Mouse (Mus musculus): ENCODE measurements around the gene Otud6a. TPM values are rescaled to one million over a fixed set of nuclear protein-coding genes. Genes with fewer than 3 reads are reported as not detected.
"Not testable (repeated sequence)": the region's sequence is repeated elsewhere in the genome, so short reads cannot be mapped to it uniquely, and the experiment has no call there.

The Otud6a gene
- polyA plus RNA-seq (2012) = not detected in 2 replicates

- Histone ChIP-seq H3K9me3 (ENCODE audit: control insufficient read depth, low read length) (peaks cover 11% of the 10 kb centered on the region), H3K4me3 (replicated peaks) (no peak within 1 kb of the TSS), H3K27me3 (ENCODE audit: control insufficient read depth) (no peaks in the 10 kb centered on the region; the same call in 1 of the 2 replicates), H3K4me1 (ENCODE audit: control insufficient read depth) (no peaks in the 10 kb centered on the region), H3K36me3 (ENCODE audit: control insufficient read depth) (no peaks in the 10 kb centered on the region)
- TF ChIP-seq TAL1 (IDR thresholded peaks at IDR 0.05; ENCODE audit: low read length) (no peak), GATA1 (IDR thresholded peaks at IDR 0.05; ENCODE audit: low read length) (no peak)
Observed at GRCm38 (mm10) chrX:100428693-100429092, at the start of gene Otud6a. Gene Otud6a, plus strand, starts transcription at chrX:100429013.

- Histone ChIP-seq H3K4me3 (replicated peaks) (no peak overlapping the region), H3K9me3 (ENCODE audit: control insufficient read depth, low read length) (no peaks in the 10 kb centered on the region), H3K36me3 (ENCODE audit: control insufficient read depth) (no peaks in the 10 kb centered on the region), H3K27me3 (ENCODE audit: control insufficient read depth) (0 out of 2 replicates have a peak, but pooled peaks cover 2% of the 10 kb centered on the region), H3K4me1 (ENCODE audit: control insufficient read depth) (peaks cover 18% of the 10 kb centered on the region)
- TF ChIP-seq GATA1 (IDR thresholded peaks at IDR 0.05; ENCODE audit: low read length) = no peak
- TF ChIP-seq TAL1 (IDR thresholded peaks at IDR 0.05; ENCODE audit: low read length) = no peak
Observed at GRCm38 (mm10) chrX:100389887-100390286, 38.9 kb upstream of the Otud6a start.

- Histone ChIP-seq H3K27me3 (ENCODE audit: control insufficient read depth) (peaks cover 6% of the 10 kb centered on the region; the same call in 1 of the 2 replicates), H3K4me1 (ENCODE audit: control insufficient read depth) (peaks cover 24% of the 10 kb centered on the region), H3K9me3 (ENCODE audit: control insufficient read depth, low read length) (no peaks in the 10 kb centered on the region), H3K36me3 (ENCODE audit: control insufficient read depth) (no peaks in the 10 kb centered on the region), H3K4me3 (replicated peaks) (no peak overlapping the region)
- no peak for TF ChIP-seq TAL1 (IDR thresholded peaks at IDR 0.05; ENCODE audit: low read length)
- TF ChIP-seq GATA1 (IDR thresholded peaks at IDR 0.05; ENCODE audit: low read length) = no peak
Observed at GRCm38 (mm10) chrX:100392304-100392703, 36.5 kb upstream of the Otud6a start.

GRCm38 (mm10) chrX:100394223-100394861 is 34.5 kb upstream of the Otud6a start:
- TF ChIP-seq GATA1 (IDR thresholded peaks at IDR 0.05; ENCODE audit: low read length) (no peak), TAL1 (IDR thresholded peaks at IDR 0.05; ENCODE audit: low read length) (no peak)
- no peak overlapping the region for H3K4me3 ChIP-seq (replicated peaks)
- peaks cover 24% of the 10 kb centered on the region for H3K4me1 ChIP-seq (ENCODE audit: control insufficient read depth)
- H3K9me3 ChIP-seq (ENCODE audit: control insufficient read depth, low read length) = no peaks in the 10 kb centered on the region
- no peaks in the 10 kb centered on the region for H3K36me3 ChIP-seq (ENCODE audit: control insufficient read depth)
- peaks cover 6% of the 10 kb centered on the region; the same call in 1 of the 2 replicates for H3K27me3 ChIP-seq (ENCODE audit: control insufficient read depth)

GRCm38 (mm10) chrX:100395026-100395425 is 33.8 kb upstream of the Otud6a start:
- H3K9me3 ChIP-seq (ENCODE audit: control insufficient read depth, low read length) = no peaks in the 10 kb centered on the region
- no peaks in the 10 kb centered on the region for H3K36me3 ChIP-seq (ENCODE audit: control insufficient read depth)
- H3K4me1 ChIP-seq (ENCODE audit: control insufficient read depth) = peaks cover 24% of the 10 kb centered on the region
- H3K27me3 ChIP-seq (ENCODE audit: control insufficient read depth) = peaks cover 6% of the 10 kb centered on the region; the same call in 1 of the 2 replicates
- H3K4me3 ChIP-seq (replicated peaks) = no peak overlapping the region
- TF ChIP-seq GATA1 (IDR thresholded peaks at IDR 0.05; ENCODE audit: low read length) (no peak), TAL1 (IDR thresholded peaks at IDR 0.05; ENCODE audit: low read length) (no peak)

GRCm38 (mm10) chrX:100400900-100401299 is 27.9 kb upstream of the Otud6a start:
- Histone ChIP-seq H3K4me3 (replicated peaks) (no peak overlapping the region), H3K4me1 (ENCODE audit: control insufficient read depth) (no peaks in the 10 kb centered on the region), H3K36me3 (ENCODE audit: control insufficient read depth) (no peaks in the 10 kb centered on the region), H3K27me3 (ENCODE audit: control insufficient read depth) (peaks cover 6% of the 10 kb centered on the region; the same call in 1 of the 2 replicates), H3K9me3 (ENCODE audit: control insufficient read depth, low read length) (no peaks in the 10 kb centered on the region)
- TF ChIP-seq GATA1 (IDR thresholded peaks at IDR 0.05; ENCODE audit: low read length) (no peak), TAL1 (IDR thresholded peaks at IDR 0.05; ENCODE audit: low read length) (no peak)

- no peaks in the 10 kb centered on the region for H3K9me3 ChIP-seq (ENCODE audit: control insufficient read depth, low read length)
- H3K27me3 ChIP-seq (ENCODE audit: control insufficient read depth) = peaks cover 4% of the 10 kb centered on the region; the same call in 1 of the 2 replicates
- no peaks in the 10 kb centered on the region for H3K4me1 ChIP-seq (ENCODE audit: control insufficient read depth)
- TF ChIP-seq GATA1 (IDR thresholded peaks at IDR 0.05; ENCODE audit: low read length) (no peak), TAL1 (IDR thresholded peaks at IDR 0.05; ENCODE audit: low read length) (no peak)
- H3K4me3 ChIP-seq (replicated peaks) = no peak overlapping the region
- no peaks in the 10 kb centered on the region for H3K36me3 ChIP-seq (ENCODE audit: control insufficient read depth)
Observed at GRCm38 (mm10) chrX:100401657-100402056, 27.2 kb upstream of the Otud6a start.

GRCm38 (mm10) chrX:100409245-100409644 is 19.6 kb upstream of the Otud6a start:
- no peaks in the 10 kb centered on the region; the same call in 1 of the 2 replicates for H3K4me1 ChIP-seq (ENCODE audit: control insufficient read depth)
- H3K4me3 ChIP-seq (replicated peaks) = no peak overlapping the region
- H3K36me3 ChIP-seq (ENCODE audit: control insufficient read depth) = no peaks in the 10 kb centered on the region
- no peaks in the 10 kb centered on the region for H3K9me3 ChIP-seq (ENCODE audit: control insufficient read depth, low read length)
- TF ChIP-seq GATA1 (IDR thresholded peaks at IDR 0.05; ENCODE audit: low read length) (no peak), TAL1 (IDR thresholded peaks at IDR 0.05; ENCODE audit: low read length) (no peak)
- H3K27me3 ChIP-seq (ENCODE audit: control insufficient read depth) = peaks cover under 1% of the 10 kb centered on the region; the same call in 1 of the 2 replicates

- H3K36me3 ChIP-seq (ENCODE audit: control insufficient read depth) = no peaks in the 10 kb centered on the region
- H3K27me3 ChIP-seq (ENCODE audit: control insufficient read depth) = no peaks in the 10 kb centered on the region; the same call in 1 of the 2 replicates
- no peak overlapping the region for H3K4me3 ChIP-seq (replicated peaks)
- TF ChIP-seq GATA1 (IDR thresholded peaks at IDR 0.05; ENCODE audit: low read length) = no peak
- TF ChIP-seq TAL1 (IDR thresholded peaks at IDR 0.05; ENCODE audit: low read length) = no peak
- H3K4me1 ChIP-seq (ENCODE audit: control insufficient read depth) = no peaks in the 10 kb centered on the region
- H3K9me3 ChIP-seq (ENCODE audit: control insufficient read depth, low read length) = peaks cover 11% of the 10 kb centered on the region
Observed at GRCm38 (mm10) chrX:100432311-100432710, 3.5 kb downstream of the Otud6a start.

- H3K9me3 ChIP-seq (ENCODE audit: control insufficient read depth, low read length); H3K4me1 ChIP-seq (ENCODE audit: control insufficient read depth); H3K4me3 ChIP-seq (replicated peaks); H3K36me3 ChIP-seq (ENCODE audit: control insufficient read depth); H3K27me3 ChIP-seq (ENCODE audit: control insufficient read depth): not testable (repeated sequence)
Observed at GRCm38 (mm10) chrX:100442617-100443016, 13.8 kb downstream of the Otud6a start, which contains the start of gene Awat2. Gene Awat2, minus strand, starts transcription at chrX:100442717.
